Mouse (Mus musculus) lung, postnatal 14 days (tissue): ENCODE data around the gene Fpgs.

ENCODE experiments used
- DNase-seq: peaks from one replicate; pipeline ENCODE4 v3.0.0; 2021

The Fpgs gene

GRCm38 (mm10) chr2:32693823-32694411 lies 10.0 kb downstream of the Fpgs start:
- DNase-seq, result peak; percentile 97

GRCm38 (mm10) chr2:32693282-32693681 lies 10.7 kb downstream of the Fpgs start:
- no peak for DNase-seq

- no peak for DNase-seq
Observed at GRCm38 (mm10) chr2:32692496-32692895, 11.4 kb downstream of the Fpgs start.

GRCm38 (mm10) chr2:32691041-32691440 lies 12.9 kb downstream of the Fpgs start:
- DNase-seq, result no peak

GRCm38 (mm10) chr2:32689420-32689819 lies 14.5 kb downstream of the Fpgs start:
- peak; percentile 95 for DNase-seq

- no peak for DNase-seq
Observed at GRCm38 (mm10) chr2:32687562-32687961, 16.4 kb downstream of the Fpgs start.

- DNase-seq, result no peak
Observed at GRCm38 (mm10) chr2:32686640-32687039, 17.3 kb downstream of the Fpgs start.

GRCm38 (mm10) chr2:32685807-32686206 lies 18.1 kb downstream of the Fpgs start:
- DNase-seq, result no peak

GRCm38 (mm10) chr2:32684681-32685428 lies 19.1 kb downstream of the Fpgs start:
- DNase-seq, result no peak

GRCm38 (mm10) chr2:32683701-32684100 lies 20.2 kb downstream of the Fpgs start:
- no peak for DNase-seq

- DNase-seq, result no peak
Observed at GRCm38 (mm10) chr2:32682721-32683417, 21.1 kb downstream of the Fpgs start.

- no peak for DNase-seq
Observed at GRCm38 (mm10) chr2:32681754-32682153, 22.2 kb downstream of the Fpgs start.

GRCm38 (mm10) chr2:32680961-32681650 lies 22.8 kb downstream of the Fpgs start:
- no peak for DNase-seq

GRCm38 (mm10) chr2:32680051-32680451 lies 23.9 kb downstream of the Fpgs start:
- DNase-seq, result no peak

GRCm38 (mm10) chr2:32677683-32678082 lies 26.3 kb downstream of the Fpgs start:
- no peak for DNase-seq

- no peak for DNase-seq
Observed at GRCm38 (mm10) chr2:32676821-32677220, 27.1 kb downstream of the Fpgs start.

- DNase-seq, result peak; percentile 62
Observed at GRCm38 (mm10) chr2:32673176-32673917, 30.6 kb downstream of the Fpgs start.

- no peak for DNase-seq
Observed at GRCm38 (mm10) chr2:32671907-32672595, 31.9 kb downstream of the Fpgs start.

GRCm38 (mm10) chr2:32671147-32671546 lies 32.8 kb downstream of the Fpgs start:
- DNase-seq, result no peak

- DNase-seq, result no peak
Observed at GRCm38 (mm10) chr2:32669876-32670275, 34.1 kb downstream of the Fpgs start.

GRCm38 (mm10) chr2:32668176-32668575 lies 35.8 kb downstream of the Fpgs start:
- DNase-seq, result no peak

GRCm38 (mm10) chr2:32667775-32668174 lies 36.2 kb downstream of the Fpgs start:
- DNase-seq, result no peak
